Mouse (Mus musculus) liver, adult 2 months (tissue): ENCODE measurements around the gene Il17a.

ENCODE experiments used
- CTCF ChIP-seq: fragments of 200-500 bp; IDR thresholded peaks from 2 replicates; pipeline ENCODE4 v1.5.1; 2011; ENCODE audit warnings: low read depth, low read length, control low read depth
- POLR2A ChIP-seq: fragments of 200-500 bp; IDR thresholded peaks from 2 replicates; pipeline ENCODE4 v1.6.1; 2011; ENCODE audit warnings: low read length, control low read depth; ENCODE audit not compliant: insufficient read depth; ENCODE audit errors: extremely low read depth

GRCm38 (mm10) chr1:20738483-20738882, 7.8 kb downstream of the Il17a start:
- TF ChIP-seq POLR2A = no peak
- TF ChIP-seq CTCF = no peak
